Mouse (Mus musculus) heart, embryonic 11.5 days (tissue): Measurements from ENCODE around the gene Gsx2. TPM values are rescaled to one million over a fixed set of nuclear protein-coding genes. Genes with fewer than 3 reads are reported as not detected.

Experiments
- ATAC-seq: fragments of 200-750 bp; cut with Nextera tagmentation; replicated peaks from 2 replicates; pipeline ENCODE4 v1.8.0; 2017; ENCODE audit warnings: moderate library complexity; ENCODE audit not compliant: insufficient number of reproducible peaks, low FRiP score, low TSS enrichment
- H3K27ac ChIP-seq: fragments of 300-500 bp; sonication (generic); 2 replicates; pipeline ENCODE4 v1.5.1; 2014; ENCODE audit warnings: mild to moderate bottlenecking, low read depth, low read length
- H3K27me3 ChIP-seq: fragments of 300-500 bp; sonication (generic); 2 replicates; pipeline ENCODE4 v1.6.1; 2014; ENCODE audit warnings: mild to moderate bottlenecking, low read length, mixed read lengths; ENCODE audit not compliant: control insufficient read depth, insufficient read depth
- H3K36me3 ChIP-seq: fragments of 300-500 bp; sonication (generic); 2 replicates; pipeline ENCODE4 v1.6.1; 2014; ENCODE audit warnings: mild to moderate bottlenecking, low read length, moderate library complexity, mixed read lengths; ENCODE audit not compliant: control insufficient read depth, insufficient read depth
- H3K4me1 ChIP-seq: fragments of 300-500 bp; sonication (generic); 2 replicates; pipeline ENCODE4 v1.6.1; 2014; ENCODE audit warnings: low read length; ENCODE audit not compliant: control insufficient read depth, insufficient read depth
- H3K4me2 ChIP-seq: fragments of 300-500 bp; sonication (generic); 2 replicates; pipeline ENCODE4 v1.6.1; 2014; ENCODE audit warnings: mild to moderate bottlenecking, moderate library complexity
- H3K4me3 ChIP-seq: fragments of 300-500 bp; sonication (generic); 2 replicates; pipeline ENCODE4 v1.5.1; 2014; ENCODE audit warnings: low read depth, low read length
- H3K9ac ChIP-seq: fragments of 300-500 bp; sonication (generic); 2 replicates; pipeline ENCODE4 v1.6.1; 2014; ENCODE audit warnings: mild to moderate bottlenecking, low read depth, low read length, moderate library complexity
- H3K9me3 ChIP-seq: fragments of 300-500 bp; sonication (generic); replicated peaks from 2 replicates; pipeline ENCODE4 v1.6.1; 2016; ENCODE audit warnings: low read length; ENCODE audit not compliant: control insufficient read depth
- WGBS: fragments of 180-500 bp; shearing (Covaris S2); extraction: QIAGEN DNeasy Blood & Tissue Kit; methylation state at CpG from one replicate; pipeline ENCODE4 v1.1.7; 2014; ENCODE audit not compliant: insufficient replicate concordance; 5-methylcytosine and 5-hydroxymethylcytosine counted together
- polyA plus RNA-seq: library from polyadenylated mRNA; unstranded; fragments of >200 nt; fragmentation: Nextera tagmentation; extraction: Ambion mirVana; gene quantifications from 2 replicates; pipeline ENCODE4 v1.2.1, GENCODE M21; 2014

Gene Gsx2
- polyA plus RNA-seq, 1 experiment from 2014 or later = not detected

DNA sequence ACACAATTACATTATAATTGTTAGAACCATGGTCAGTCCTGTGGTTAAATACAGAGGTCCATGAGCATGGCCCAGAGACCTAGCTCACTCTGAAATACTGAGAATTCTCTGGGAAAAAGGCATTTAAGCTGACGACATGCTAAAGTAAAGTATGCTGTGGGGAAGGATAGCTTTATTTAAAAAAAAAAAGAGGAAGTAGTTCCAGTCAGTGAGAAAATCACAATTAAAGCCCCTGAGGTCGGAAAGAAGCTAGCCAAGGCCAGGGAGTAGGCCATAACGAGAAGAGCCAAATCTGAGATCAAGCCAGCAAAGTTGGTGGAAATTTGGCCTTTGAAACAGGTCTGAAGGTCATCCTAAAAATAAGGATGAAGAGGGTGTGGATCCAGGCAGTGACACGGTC lies 24.3 kb upstream of the Gsx2 start:
- H3K9me3 ChIP-seq = no peaks in the 10 kb centered on the region
- H3K9ac ChIP-seq = no peak overlapping the region
- H3K4me1 ChIP-seq = no peaks in the 10 kb centered on the region
- H3K36me3 ChIP-seq = no peaks in the 10 kb centered on the region
- no peak overlapping the region for H3K27ac ChIP-seq
- no peak overlapping the region for H3K4me2 ChIP-seq
- ATAC-seq = no peak
- 72% methylated on average over 4 of the region's 4 CpGs for WGBS
- H3K27me3 ChIP-seq = peaks cover 3% of the 10 kb centered on the region
- no peak overlapping the region for H3K4me3 ChIP-seq

DNA sequence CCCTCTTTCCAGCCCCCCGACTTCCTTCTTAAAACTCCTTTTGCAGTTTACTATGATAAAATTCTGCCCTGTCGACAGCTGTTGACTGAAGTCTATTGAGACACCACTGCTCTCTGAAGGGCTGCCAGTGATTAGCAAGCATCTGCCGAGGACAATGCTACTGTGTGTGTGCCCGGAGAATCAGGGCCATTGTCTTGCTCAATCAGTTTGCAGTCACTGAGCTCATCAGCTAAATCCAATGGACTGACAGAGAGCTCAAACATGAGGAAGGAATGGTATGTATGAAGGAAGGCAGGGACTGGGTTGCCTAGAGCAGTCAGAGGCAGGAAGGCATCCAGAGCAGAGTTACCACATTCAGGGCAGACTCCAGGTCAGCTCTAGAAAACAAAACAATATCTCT lies 12.2 kb upstream of the Gsx2 start:
- WGBS = 33% methylated on average over 4 of the region's 4 CpGs
- H3K9ac ChIP-seq = no peak overlapping the region

DNA sequence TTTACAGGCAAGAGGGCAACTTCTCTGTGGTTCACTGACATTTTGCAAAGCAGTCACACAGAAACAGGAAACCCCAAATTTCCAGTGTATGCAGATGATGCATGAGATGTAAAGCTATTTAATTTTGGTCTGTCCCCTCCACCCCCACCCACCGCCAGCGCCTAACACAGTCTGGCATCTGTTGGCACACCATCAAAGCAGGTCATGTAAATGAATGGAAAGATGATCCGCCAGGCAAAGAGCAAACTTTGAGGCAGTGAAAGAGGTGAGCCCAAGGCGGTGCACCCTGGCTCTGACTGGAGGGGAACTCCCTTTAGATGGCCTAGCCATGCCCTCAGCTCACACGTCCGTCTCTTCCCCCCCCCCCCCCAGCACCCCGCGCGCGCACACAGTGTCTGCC lies 8.7 kb upstream of the Gsx2 start:
- H3K27me3 ChIP-seq = peaks cover 49% of the 10 kb centered on the region
- no peak for ATAC-seq

More for the DNA sequence above, 12.2 kb upstream of the Gsx2 start:
- H3K27ac ChIP-seq = no peak overlapping the region
- H3K4me2 ChIP-seq = no peak overlapping the region
- ATAC-seq = no peak
- H3K4me3 ChIP-seq = no peak overlapping the region
- 0 out of 2 replicates have a peak, but pooled peaks cover 3% of the 10 kb centered on the region for H3K9me3 ChIP-seq
- H3K27me3 ChIP-seq = peaks cover 15% of the 10 kb centered on the region
- peaks cover 4% of the 10 kb centered on the region; the same call in 1 of the 2 replicates for H3K4me1 ChIP-seq
- H3K36me3 ChIP-seq = no peaks in the 10 kb centered on the region

DNA sequence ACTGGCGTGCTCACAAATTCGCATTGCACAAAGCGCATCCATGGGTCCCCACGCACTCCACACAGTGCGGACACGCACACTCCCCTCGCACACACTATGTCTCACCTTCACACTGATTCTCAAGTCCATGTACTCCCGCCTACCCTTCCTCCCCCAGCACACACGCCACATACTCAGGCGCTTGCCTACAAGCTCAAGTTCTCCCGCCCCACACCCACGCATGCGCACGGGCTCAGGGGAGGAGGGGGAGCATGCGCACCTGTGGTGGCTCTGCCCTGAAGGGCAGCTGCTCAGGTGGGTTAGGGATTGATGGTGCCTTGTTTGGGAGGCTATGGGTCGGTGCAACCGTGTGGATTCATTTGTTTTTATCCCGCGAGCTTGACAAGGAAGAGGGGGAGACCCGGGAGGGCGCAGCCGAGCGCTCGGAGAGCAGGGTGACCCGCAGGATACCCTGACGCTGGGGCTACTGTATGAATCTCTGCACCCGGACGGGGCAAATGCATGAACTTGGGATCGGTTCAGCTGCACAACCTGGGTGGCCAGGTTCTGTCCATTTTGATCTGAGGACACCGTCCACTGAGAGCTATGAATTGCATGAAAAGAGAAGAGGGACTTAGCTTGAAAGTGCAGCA lies 8.2 kb upstream of the Gsx2 start:
- H3K27ac ChIP-seq = no peak overlapping the region
- peak overlapping the region; percentile 54; the same call in 1 of the 2 replicates for H3K9ac ChIP-seq
- peaks cover 54% of the 10 kb centered on the region for H3K27me3 ChIP-seq
- H3K4me2 ChIP-seq = peak overlapping the region; percentile 87
- no peaks in the 10 kb centered on the region for H3K36me3 ChIP-seq
- peak overlapping the region; percentile 52 for H3K4me3 ChIP-seq
- 0 out of 2 replicates have a peak, but pooled peaks cover 3% of the 10 kb centered on the region for H3K9me3 ChIP-seq
- 2% methylated on average over 30 of the region's 30 CpGs for WGBS
- ATAC-seq = 0 out of 2 replicates have a peak, but pooled peaks have one; percentile 49
- H3K4me1 ChIP-seq = peaks cover 8% of the 10 kb centered on the region

More for the DNA sequence above, 8.7 kb upstream of the Gsx2 start:
- Histone ChIP-seq H3K4me1 (peaks cover 8% of the 10 kb centered on the region), H3K4me3 (peak overlapping the region; percentile 52), H3K27ac (no peak overlapping the region), H3K4me2 (peak overlapping the region; percentile 87), H3K9me3 (0 out of 2 replicates have a peak, but pooled peaks cover 3% of the 10 kb centered on the region), H3K9ac (no peak overlapping the region), H3K36me3 (no peaks in the 10 kb centered on the region)
- 7% methylated on average over 6 of the region's 10 CpGs for WGBS

DNA sequence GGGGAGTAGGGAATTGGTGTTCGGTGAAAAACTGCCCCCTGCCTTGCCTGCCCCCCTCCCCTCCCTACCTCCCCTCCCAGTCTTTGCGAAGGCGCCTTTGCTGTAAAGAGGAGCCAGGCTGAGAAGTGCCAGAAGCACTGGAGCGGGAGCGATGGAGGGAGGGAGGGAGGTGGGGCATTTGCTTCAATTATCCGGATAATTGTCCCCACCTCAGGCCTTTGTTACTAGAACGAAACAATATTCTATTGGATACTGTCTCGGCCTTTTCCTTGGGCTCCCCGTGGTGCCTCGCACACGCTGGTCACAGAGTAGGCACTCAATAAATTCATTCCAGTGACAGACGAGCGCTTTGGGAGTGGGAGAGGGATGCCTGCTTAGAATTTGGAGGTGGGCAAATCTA lies 5.3 kb upstream of the Gsx2 start:
- Histone ChIP-seq H3K9ac (no peak overlapping the region), H3K4me2 (no peak overlapping the region)

DNA sequence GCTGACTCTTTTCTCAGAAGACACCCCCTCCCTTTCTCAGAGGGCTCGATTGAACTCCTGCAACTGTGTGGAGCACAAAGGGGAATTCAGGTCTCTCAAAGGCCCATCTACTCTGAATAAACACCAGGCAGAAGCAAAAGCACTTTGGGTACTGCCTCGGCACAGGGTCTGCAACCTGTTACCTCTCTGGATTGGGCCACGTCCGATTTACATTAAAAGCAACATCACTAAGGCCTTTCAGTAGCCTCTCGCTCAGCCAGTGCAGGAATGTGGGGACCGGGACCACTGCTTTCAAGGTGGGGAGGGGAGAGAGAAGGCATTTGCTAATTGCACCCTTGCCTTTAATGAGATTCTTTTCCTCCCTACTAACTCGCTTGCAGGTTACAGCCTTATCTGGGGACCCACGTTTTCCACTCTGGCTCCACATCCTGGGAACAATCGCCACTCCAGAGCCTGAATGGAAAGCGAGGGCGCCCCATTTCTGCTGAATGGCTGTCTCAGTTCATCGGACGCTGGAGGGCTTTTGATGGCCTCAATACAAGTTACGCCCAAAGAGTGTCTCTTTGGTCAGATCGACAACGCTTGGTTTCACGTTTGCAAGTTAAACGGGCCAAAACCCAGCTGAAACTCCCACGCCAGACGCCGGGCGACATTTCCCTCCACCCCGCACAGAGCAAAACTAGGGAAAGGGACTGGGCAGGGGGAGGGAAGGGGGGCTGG lies 4.6 kb upstream of the Gsx2 start:
- Histone ChIP-seq H3K27ac (no peak overlapping the region), H3K9me3 (no peaks in the 10 kb centered on the region), H3K9ac (no peak overlapping the region), H3K4me3 (no peak overlapping the region; the same call in 1 of the 2 replicates), H3K36me3 (no peaks in the 10 kb centered on the region), H3K4me2 (peak overlapping the region; percentile 35), H3K27me3 (peaks cover 89% of the 10 kb centered on the region), H3K4me1 (peaks cover 14% of the 10 kb centered on the region)
- 1% methylated on average over 23 of the region's 23 CpGs for WGBS
- no peak for ATAC-seq

More for the DNA sequence above, 5.3 kb upstream of the Gsx2 start:
- H3K36me3 ChIP-seq = no peaks in the 10 kb centered on the region
- peaks cover 83% of the 10 kb centered on the region for H3K27me3 ChIP-seq
- no peak overlapping the region for H3K27ac ChIP-seq
- 2% methylated on average over 13 of the region's 13 CpGs for WGBS
- H3K4me1 ChIP-seq = peaks cover 8% of the 10 kb centered on the region
- no peak overlapping the region for H3K4me3 ChIP-seq
- 0 out of 2 replicates have a peak, but pooled peaks cover 3% of the 10 kb centered on the region for H3K9me3 ChIP-seq
- ATAC-seq = no peak

DNA sequence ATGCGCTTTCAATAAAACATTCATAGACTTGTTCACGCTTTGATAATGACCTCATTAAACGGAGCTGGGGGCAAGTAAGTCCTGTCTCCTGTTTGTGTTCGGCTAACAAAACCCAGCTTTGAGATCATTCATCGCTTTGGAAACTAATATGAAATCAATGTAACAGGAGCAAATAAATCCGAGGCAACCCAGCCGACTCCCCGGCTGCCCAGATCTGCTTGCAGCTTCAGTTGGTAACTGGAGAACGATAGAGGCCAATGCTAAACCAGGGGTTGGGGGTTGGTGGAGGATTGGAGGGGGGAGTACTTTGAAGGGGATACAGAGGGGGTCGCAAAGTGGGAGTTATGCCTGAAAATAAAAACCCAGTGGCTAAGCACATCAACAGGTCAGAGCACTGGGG lies 3.5 kb upstream of the Gsx2 start:
- peaks cover 95% of the 10 kb centered on the region for H3K27me3 ChIP-seq
- no peaks in the 10 kb centered on the region for H3K36me3 ChIP-seq
- no peaks in the 10 kb centered on the region for H3K9me3 ChIP-seq
- no peak for ATAC-seq
- no peak overlapping the region for H3K27ac ChIP-seq
- no peak overlapping the region for H3K9ac ChIP-seq
- 1% methylated on average over 10 of the region's 10 CpGs for WGBS
- H3K4me3 ChIP-seq = no peak overlapping the region
- H3K4me2 ChIP-seq = no peak overlapping the region
- peaks cover 18% of the 10 kb centered on the region for H3K4me1 ChIP-seq

DNA sequence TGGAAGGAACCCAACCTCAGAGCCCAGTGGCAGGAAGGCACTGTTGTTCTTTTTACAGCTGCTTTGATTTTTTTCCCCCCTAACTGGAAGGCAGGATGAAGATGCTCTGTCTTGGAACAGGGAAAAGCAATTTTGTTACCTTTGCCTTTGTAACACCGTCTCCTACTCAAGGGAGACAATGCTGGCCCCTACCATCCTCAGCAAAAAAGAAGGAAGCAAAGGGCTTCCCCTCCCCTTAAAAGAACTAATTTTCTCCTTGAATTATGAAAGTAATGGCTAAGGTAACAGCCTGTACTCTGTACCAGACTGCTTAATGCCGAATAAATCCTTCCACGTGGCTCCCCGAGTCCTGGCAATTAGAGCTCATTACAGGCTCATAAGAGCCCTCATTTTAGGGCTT lies 2.9 kb upstream of the Gsx2 start:
- H3K9ac ChIP-seq = no peak overlapping the region
- no peak overlapping the region for H3K27ac ChIP-seq

More for the DNA sequence above, 2.9 kb upstream of the Gsx2 start:
- Histone ChIP-seq H3K4me2 (no peak overlapping the region), H3K9me3 (no peaks in the 10 kb centered on the region), H3K4me3 (no peak overlapping the region), H3K27me3 (peaks cover 99% of the 10 kb centered on the region), H3K4me1 (peaks cover 15% of the 10 kb centered on the region), H3K36me3 (no peaks in the 10 kb centered on the region)
- WGBS = 9% methylated on average over 4 of the region's 4 CpGs
- no peak for ATAC-seq
